Mouse (Mus musculus): ENCODE results near the gene C1qa. TPM values are rescaled to one million over a fixed set of nuclear protein-coding genes. Genes with fewer than 3 reads are reported as not detected.

Gene C1qa
- polyA plus RNA-seq, 1 experiment: 43.6 TPM

DNA sequence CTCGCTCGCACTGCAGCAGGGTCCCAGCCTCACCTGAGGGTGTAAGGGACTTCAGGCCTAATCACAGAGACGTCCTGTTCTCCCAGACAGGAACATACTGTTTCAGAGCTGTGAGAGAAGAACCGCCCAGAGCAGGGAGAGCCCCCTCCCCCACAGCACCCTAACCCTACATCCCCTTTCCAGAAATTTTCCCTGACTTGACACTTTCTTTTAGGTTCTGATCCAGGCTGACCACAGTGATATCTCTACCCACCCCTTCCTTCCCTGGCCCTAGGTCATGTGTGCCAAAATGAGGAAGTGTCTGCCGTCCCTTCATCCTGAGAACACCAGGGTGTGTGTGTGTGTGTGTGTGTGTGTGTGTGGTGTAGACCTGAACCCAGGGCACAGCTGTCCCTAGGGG lies 5.8 kb downstream of the C1qa start, which contains the start of gene C1qc:
Gene C1qc (minus strand): TSS at position 255 of the 400 bp plus-strand sequence.
- 46% methylated on average over 5 of the region's 5 CpGs for WGBS
- 0 out of 2 replicates have a peak, but pooled peaks have one; percentile 8 for TF ChIP-seq POLR2A (IDR thresholded peaks at IDR 0.05; ENCODE audit: borderline replicate concordance, extremely low read depth, low read depth, low read length)
- no peak for TF ChIP-seq CTCF (IDR thresholded peaks at IDR 0.05; ENCODE audit: insufficient read depth, low read length)
- H3K4me1 ChIP-seq (ENCODE audit: control insufficient read depth, insufficient read depth, low read length): no peaks in the 10 kb centered on the region
- no peak for DNase-seq
- H3K4me3 ChIP-seq (replicated peaks; ENCODE audit: extremely low read depth, low read depth, low read length): no peak within 1 kb of the TSS

- H3K4me1 ChIP-seq (ENCODE audit: control insufficient read depth, insufficient read depth, low read length): no peaks in the 10 kb centered on the region
- TF ChIP-seq CTCF (IDR thresholded peaks at IDR 0.05; ENCODE audit: insufficient read depth, low read length): no peak
- no peak for TF ChIP-seq POLR2A (IDR thresholded peaks at IDR 0.05; ENCODE audit: borderline replicate concordance, extremely low read depth, low read depth, low read length)
- H3K4me3 ChIP-seq (replicated peaks; ENCODE audit: extremely low read depth, low read depth, low read length): no peak overlapping the region
- WGBS: 41% methylated on average over 7 of the region's 7 CpGs
- no peak for DNase-seq
These were observed 6.2 kb downstream of the C1qa start for GRCm38 (mm10) chr4:136892371-136892770.

- no peak for DNase-seq
- TF ChIP-seq POLR2A (IDR thresholded peaks at IDR 0.05; ENCODE audit: borderline replicate concordance, extremely low read depth, low read depth, low read length): no peak
- no peak for TF ChIP-seq CTCF (IDR thresholded peaks at IDR 0.05; ENCODE audit: insufficient read depth, low read length)
- H3K4me3 ChIP-seq (replicated peaks; ENCODE audit: extremely low read depth, low read depth, low read length): no peak overlapping the region
- 81% methylated on average over 4 of the region's 4 CpGs for WGBS
- no peaks in the 10 kb centered on the region for H3K4me1 ChIP-seq (ENCODE audit: control insufficient read depth, insufficient read depth, low read length)
These were observed 7.5 kb downstream of the C1qa start for GRCm38 (mm10) chr4:136891115-136891514.

- WGBS: 72% methylated on average over 15 of the region's 15 CpGs
- TF ChIP-seq CTCF (IDR thresholded peaks at IDR 0.05; ENCODE audit: insufficient read depth, low read length) (no peak), POLR2A (IDR thresholded peaks at IDR 0.05; ENCODE audit: borderline replicate concordance, extremely low read depth, low read depth, low read length) (no peak)
- Histone ChIP-seq H3K4me3 (replicated peaks; ENCODE audit: extremely low read depth, low read depth, low read length) (no peak overlapping the region), H3K4me1 (ENCODE audit: control insufficient read depth, insufficient read depth, low read length) (no peaks in the 10 kb centered on the region)
- DNase-seq: no peak
These were observed 8.6 kb downstream of the C1qa start for GRCm38 (mm10) chr4:136889981-136890380.

DNA sequence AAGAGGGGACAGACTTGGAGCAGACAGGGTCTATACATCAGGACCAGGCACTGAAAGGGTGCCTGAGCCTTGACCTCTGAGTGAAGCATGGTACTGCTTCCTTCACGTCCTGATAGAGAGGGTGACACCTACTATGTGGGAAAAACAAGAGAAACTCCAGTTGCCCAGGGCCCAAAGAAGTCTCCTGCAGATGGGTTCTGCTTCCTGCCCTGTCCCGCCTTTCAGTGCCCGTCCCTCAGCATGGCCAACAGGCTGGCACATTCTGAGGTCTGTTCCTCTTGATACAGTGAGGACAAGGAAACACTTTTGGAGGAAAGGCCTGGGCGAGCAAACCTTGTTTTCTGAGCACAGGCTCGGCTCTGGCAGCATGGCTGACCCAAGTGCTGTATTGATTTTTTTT lies 10.9 kb downstream of the C1qa start:
- 56% methylated on average over 5 of the region's 5 CpGs for WGBS
- TF ChIP-seq CTCF (IDR thresholded peaks at IDR 0.05; ENCODE audit: insufficient read depth, low read length) (no peak), POLR2A (IDR thresholded peaks at IDR 0.05; ENCODE audit: borderline replicate concordance, extremely low read depth, low read depth, low read length) (no peak)
- Histone ChIP-seq H3K4me1 (ENCODE audit: control insufficient read depth, insufficient read depth, low read length) (no peaks in the 10 kb centered on the region), H3K4me3 (replicated peaks; ENCODE audit: extremely low read depth, low read depth, low read length) (no peak overlapping the region)
- DNase-seq: no peak

DNA sequence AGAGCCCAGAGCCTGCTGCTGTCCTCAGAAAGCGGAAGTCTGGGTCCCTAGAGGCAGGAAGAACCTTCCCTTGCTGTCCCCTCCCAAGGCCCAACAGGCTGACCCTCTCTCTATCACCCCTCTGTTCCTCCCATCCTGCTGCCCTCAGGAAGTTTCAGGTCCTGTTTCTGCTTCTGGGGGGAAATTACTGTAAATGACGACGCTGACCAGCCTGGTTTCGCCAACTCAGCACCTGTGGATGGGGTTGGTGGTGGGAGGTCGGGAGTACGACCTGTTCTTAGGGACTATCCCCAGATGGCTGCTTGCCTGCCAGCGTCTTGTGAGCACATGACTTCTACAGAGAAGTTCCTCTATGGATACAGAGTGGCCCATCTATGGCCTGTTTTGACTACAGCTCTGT lies 12.5 kb downstream of the C1qa start, which contains the start of gene C1qb:
Gene C1qb (minus strand): TSS at position 87 of the 400 bp plus-strand sequence.
- TF ChIP-seq CTCF (IDR thresholded peaks at IDR 0.05; ENCODE audit: insufficient read depth, low read length): no peak
- no peak for TF ChIP-seq POLR2A (IDR thresholded peaks at IDR 0.05; ENCODE audit: borderline replicate concordance, extremely low read depth, low read depth, low read length)
- Histone ChIP-seq H3K4me1 (ENCODE audit: control insufficient read depth, insufficient read depth, low read length) (no peaks in the 10 kb centered on the region), H3K4me3 (replicated peaks; ENCODE audit: extremely low read depth, low read depth, low read length) (no peak within 1 kb of the TSS)
- 49% methylated on average over 7 of the region's 7 CpGs for WGBS
- DNase-seq: no peak

GRCm38 (mm10) chr4:136878601-136879000 lies 20.0 kb downstream of the C1qa start:
- H3K4me1 ChIP-seq (ENCODE audit: control insufficient read depth, insufficient read depth, low read length): no peaks in the 10 kb centered on the region
- WGBS: 20% methylated on average over 5 of the region's 5 CpGs
- DNase-seq: no peak
- H3K4me3 ChIP-seq (replicated peaks; ENCODE audit: extremely low read depth, low read depth, low read length): no peak overlapping the region
- TF ChIP-seq POLR2A (IDR thresholded peaks at IDR 0.05; ENCODE audit: borderline replicate concordance, extremely low read depth, low read depth, low read length) (no peak), CTCF (IDR thresholded peaks at IDR 0.05; ENCODE audit: insufficient read depth, low read length) (no peak)

- no peak for DNase-seq
- WGBS: 44% methylated on average over 8 of the region's 8 CpGs
- no peaks in the 10 kb centered on the region for H3K4me1 ChIP-seq (ENCODE audit: control insufficient read depth, insufficient read depth, low read length)
- no peak for TF ChIP-seq POLR2A (IDR thresholded peaks at IDR 0.05; ENCODE audit: borderline replicate concordance, extremely low read depth, low read depth, low read length)
- TF ChIP-seq CTCF (IDR thresholded peaks at IDR 0.05; ENCODE audit: insufficient read depth, low read length): no peak
- H3K4me3 ChIP-seq (replicated peaks; ENCODE audit: extremely low read depth, low read depth, low read length): no peak overlapping the region
These were observed 20.4 kb downstream of the C1qa start for GRCm38 (mm10) chr4:136878171-136878570.

- WGBS: 15% methylated on average over 7 of the region's 7 CpGs
- no peak for DNase-seq
- Histone ChIP-seq H3K4me1 (ENCODE audit: control insufficient read depth, insufficient read depth, low read length) (no peaks in the 10 kb centered on the region), H3K4me3 (replicated peaks; ENCODE audit: extremely low read depth, low read depth, low read length) (no peak overlapping the region)
- TF ChIP-seq CTCF (IDR thresholded peaks at IDR 0.05; ENCODE audit: insufficient read depth, low read length): 0 out of 2 replicates have a peak, but pooled peaks have one; percentile 22
- no peak for TF ChIP-seq POLR2A (IDR thresholded peaks at IDR 0.05; ENCODE audit: borderline replicate concordance, extremely low read depth, low read depth, low read length)
These were observed 21.6 kb downstream of the C1qa start for GRCm38 (mm10) chr4:136876971-136877370.

GRCm38 (mm10) chr4:136875012-136875411 lies 23.6 kb downstream of the C1qa start:
- TF ChIP-seq CTCF (IDR thresholded peaks at IDR 0.05; ENCODE audit: insufficient read depth, low read length): no peak
- no peak for TF ChIP-seq POLR2A (IDR thresholded peaks at IDR 0.05; ENCODE audit: borderline replicate concordance, extremely low read depth, low read depth, low read length)
- H3K4me3 ChIP-seq (replicated peaks; ENCODE audit: extremely low read depth, low read depth, low read length): no peak overlapping the region
- 84% methylated on average over 14 of the region's 14 CpGs for WGBS
- no peaks in the 10 kb centered on the region for H3K4me1 ChIP-seq (ENCODE audit: control insufficient read depth, insufficient read depth, low read length)
- no peak for DNase-seq
